Mouse (Mus musculus): ENCODE data around the gene Arid5b. TPM values are rescaled to one million over a fixed set of nuclear protein-coding genes. Genes with fewer than 3 reads are reported as not detected.

The Arid5b gene
- polyA plus RNA-seq, 1 experiment from 2014 or later: 41.2 TPM

GRCm38 (mm10) chr10:68066173-68066572 is 212.4 kb downstream of the Arid5b start:
- H3K9me3 ChIP-seq: no peaks in the 10 kb centered on the region
- H3K4me2 ChIP-seq: no peak overlapping the region
- no peak overlapping the region for H3K9ac ChIP-seq
- H3K27ac ChIP-seq: no peak overlapping the region
- H3K4me1 ChIP-seq: 0 out of 2 replicates have a peak, but pooled peaks cover 4% of the 10 kb centered on the region
- H3K36me3 ChIP-seq: no peaks in the 10 kb centered on the region
- WGBS: 86% methylated on average over 5 of the region's 5 CpGs
- ATAC-seq (ENCODE audit: insufficient number of reproducible peaks, low FRiP score, low TSS enrichment, low read depth): no peak
- H3K4me3 ChIP-seq: no peak overlapping the region
- no peaks in the 10 kb centered on the region for H3K27me3 ChIP-seq

- no peak for ATAC-seq (ENCODE audit: insufficient number of reproducible peaks, low FRiP score, low TSS enrichment, low read depth)
Observed at GRCm38 (mm10) chr10:68064571-68064970, 214.0 kb downstream of the Arid5b start.

GRCm38 (mm10) chr10:68063806-68064545 is 214.6 kb downstream of the Arid5b start:
- no peak overlapping the region for H3K4me2 ChIP-seq
- H3K9ac ChIP-seq: no peak overlapping the region
- H3K27me3 ChIP-seq: no peaks in the 10 kb centered on the region
- no peak for ATAC-seq (ENCODE audit: insufficient number of reproducible peaks, low FRiP score, low TSS enrichment, low read depth)
- 0 out of 2 replicates have a peak, but pooled peaks cover 4% of the 10 kb centered on the region for H3K4me1 ChIP-seq
- no peaks in the 10 kb centered on the region for H3K9me3 ChIP-seq
- 59% methylated on average over 8 of the region's 8 CpGs for WGBS
- H3K27ac ChIP-seq: no peak overlapping the region
- no peaks in the 10 kb centered on the region for H3K36me3 ChIP-seq
- no peak overlapping the region for H3K4me3 ChIP-seq

More at GRCm38 (mm10) chr10:68064571-68064970, 214.0 kb downstream of the Arid5b start:
- no peak overlapping the region for H3K27ac ChIP-seq
- H3K4me1 ChIP-seq: 0 out of 2 replicates have a peak, but pooled peaks cover 4% of the 10 kb centered on the region
- H3K27me3 ChIP-seq: no peaks in the 10 kb centered on the region
- 81% methylated on average over 10 of the region's 10 CpGs for WGBS
- H3K9ac ChIP-seq: no peak overlapping the region
- H3K4me3 ChIP-seq: no peak overlapping the region
- H3K9me3 ChIP-seq: no peaks in the 10 kb centered on the region
- H3K36me3 ChIP-seq: no peaks in the 10 kb centered on the region
- H3K4me2 ChIP-seq: no peak overlapping the region

GRCm38 (mm10) chr10:68061249-68061615 is 217.3 kb downstream of the Arid5b start:
- 39% methylated on average over 8 of the region's 8 CpGs for WGBS
- no peak overlapping the region for H3K4me2 ChIP-seq
- H3K4me1 ChIP-seq: 0 out of 2 replicates have a peak, but pooled peaks cover 4% of the 10 kb centered on the region
- no peak overlapping the region for H3K4me3 ChIP-seq
- H3K9ac ChIP-seq: no peak overlapping the region
- H3K27me3 ChIP-seq: no peaks in the 10 kb centered on the region
- ATAC-seq (ENCODE audit: insufficient number of reproducible peaks, low FRiP score, low TSS enrichment, low read depth): no peak
- H3K27ac ChIP-seq: peak overlapping the region; percentile 67; the same call in 1 of the 2 replicates
- no peaks in the 10 kb centered on the region for H3K36me3 ChIP-seq
- no peaks in the 10 kb centered on the region for H3K9me3 ChIP-seq

- peak overlapping the region; percentile 67; the same call in 1 of the 2 replicates for H3K27ac ChIP-seq
- no peak overlapping the region for H3K9ac ChIP-seq
- H3K4me1 ChIP-seq: 0 out of 2 replicates have a peak, but pooled peaks cover 4% of the 10 kb centered on the region
- ATAC-seq (ENCODE audit: insufficient number of reproducible peaks, low FRiP score, low TSS enrichment, low read depth): no peak
- no peaks in the 10 kb centered on the region for H3K27me3 ChIP-seq
- no peak overlapping the region for H3K4me3 ChIP-seq
- no peaks in the 10 kb centered on the region for H3K36me3 ChIP-seq
- no peak overlapping the region for H3K4me2 ChIP-seq
- no peaks in the 10 kb centered on the region for H3K9me3 ChIP-seq
- WGBS: 55% methylated on average over 16 of the region's 16 CpGs
Observed at GRCm38 (mm10) chr10:68060590-68061248, 217.8 kb downstream of the Arid5b start.

- WGBS: 100% methylated on average over 1 of the region's 1 CpGs
- no peaks in the 10 kb centered on the region for H3K27me3 ChIP-seq
- no peaks in the 10 kb centered on the region for H3K9me3 ChIP-seq
- H3K4me1 ChIP-seq: no peaks in the 10 kb centered on the region
- H3K36me3 ChIP-seq: no peaks in the 10 kb centered on the region
- H3K9ac ChIP-seq: no peak overlapping the region
- no peak overlapping the region for H3K27ac ChIP-seq
- H3K4me3 ChIP-seq: no peak overlapping the region
- no peak overlapping the region for H3K4me2 ChIP-seq
- no peak for ATAC-seq (ENCODE audit: insufficient number of reproducible peaks, low FRiP score, low TSS enrichment, low read depth)
Observed at GRCm38 (mm10) chr10:68058378-68058777, 220.2 kb downstream of the Arid5b start.

GRCm38 (mm10) chr10:68057841-68058240 is 220.7 kb downstream of the Arid5b start:
- no peak overlapping the region for H3K27ac ChIP-seq
- no peaks in the 10 kb centered on the region for H3K4me1 ChIP-seq
- no peaks in the 10 kb centered on the region for H3K9me3 ChIP-seq
- H3K4me2 ChIP-seq: no peak overlapping the region
- no peaks in the 10 kb centered on the region for H3K36me3 ChIP-seq
- WGBS: 90% methylated on average over 3 of the region's 3 CpGs
- no peaks in the 10 kb centered on the region for H3K27me3 ChIP-seq
- no peak for ATAC-seq (ENCODE audit: insufficient number of reproducible peaks, low FRiP score, low TSS enrichment, low read depth)
- no peak overlapping the region for H3K4me3 ChIP-seq
- H3K9ac ChIP-seq: no peak overlapping the region

- no peaks in the 10 kb centered on the region for H3K36me3 ChIP-seq
- 83% methylated on average over 6 of the region's 6 CpGs for WGBS
- no peak overlapping the region for H3K9ac ChIP-seq
- no peak overlapping the region for H3K4me3 ChIP-seq
- H3K27ac ChIP-seq: no peak overlapping the region
- H3K4me2 ChIP-seq: no peak overlapping the region
- H3K4me1 ChIP-seq: no peaks in the 10 kb centered on the region
- no peaks in the 10 kb centered on the region for H3K27me3 ChIP-seq
- H3K9me3 ChIP-seq: no peaks in the 10 kb centered on the region
- ATAC-seq (ENCODE audit: insufficient number of reproducible peaks, low FRiP score, low TSS enrichment, low read depth): no peak
Observed at GRCm38 (mm10) chr10:68054706-68055105, 223.8 kb downstream of the Arid5b start.

GRCm38 (mm10) chr10:68054131-68054530 is 224.4 kb downstream of the Arid5b start:
- no peak overlapping the region for H3K4me2 ChIP-seq
- no peak overlapping the region for H3K27ac ChIP-seq
- H3K4me3 ChIP-seq: no peak overlapping the region
- H3K9me3 ChIP-seq: no peaks in the 10 kb centered on the region
- H3K9ac ChIP-seq: no peak overlapping the region
- H3K4me1 ChIP-seq: no peaks in the 10 kb centered on the region
- WGBS: 78% methylated on average over 5 of the region's 5 CpGs
- no peaks in the 10 kb centered on the region for H3K27me3 ChIP-seq
- no peaks in the 10 kb centered on the region for H3K36me3 ChIP-seq
- ATAC-seq (ENCODE audit: insufficient number of reproducible peaks, low FRiP score, low TSS enrichment, low read depth): no peak

- Histone ChIP-seq H3K9me3 (no peaks in the 10 kb centered on the region), H3K9ac (no peak overlapping the region), H3K27ac (no peak overlapping the region), H3K4me1 (no peaks in the 10 kb centered on the region), H3K27me3 (no peaks in the 10 kb centered on the region), H3K4me3 (no peak overlapping the region), H3K36me3 (no peaks in the 10 kb centered on the region; the same call in 1 of the 2 replicates), H3K4me2 (no peak overlapping the region)
- WGBS: 90% methylated on average over 8 of the region's 8 CpGs
- ATAC-seq (ENCODE audit: insufficient number of reproducible peaks, low FRiP score, low TSS enrichment, low read depth): no peak
Observed at GRCm38 (mm10) chr10:68052307-68052706, 226.2 kb downstream of the Arid5b start.

- Histone ChIP-seq H3K9me3 (no peaks in the 10 kb centered on the region), H3K27ac (no peak overlapping the region), H3K4me1 (no peaks in the 10 kb centered on the region), H3K36me3 (no peaks in the 10 kb centered on the region; the same call in 1 of the 2 replicates), H3K4me3 (no peak overlapping the region), H3K27me3 (no peaks in the 10 kb centered on the region), H3K9ac (no peak overlapping the region), H3K4me2 (no peak overlapping the region)
- WGBS: 87% methylated on average over 14 of the region's 14 CpGs
- no peak for ATAC-seq (ENCODE audit: insufficient number of reproducible peaks, low FRiP score, low TSS enrichment, low read depth)
Observed at GRCm38 (mm10) chr10:68051316-68051933, 227.1 kb downstream of the Arid5b start.

GRCm38 (mm10) chr10:68050882-68051281 is 227.7 kb downstream of the Arid5b start:
- no peak overlapping the region for H3K9ac ChIP-seq
- H3K27ac ChIP-seq: no peak overlapping the region
- H3K4me1 ChIP-seq: no peaks in the 10 kb centered on the region
- H3K36me3 ChIP-seq: no peaks in the 10 kb centered on the region; the same call in 1 of the 2 replicates
- H3K4me2 ChIP-seq: no peak overlapping the region
- WGBS: 91% methylated on average over 13 of the region's 13 CpGs
- no peak for ATAC-seq (ENCODE audit: insufficient number of reproducible peaks, low FRiP score, low TSS enrichment, low read depth)
- no peak overlapping the region for H3K4me3 ChIP-seq
- no peaks in the 10 kb centered on the region for H3K27me3 ChIP-seq
- no peaks in the 10 kb centered on the region for H3K9me3 ChIP-seq

All from limb, embryonic 15.5 days (tissue).